Mouse (Mus musculus): ENCODE results near the gene Rgs14.

Rgs14 gene

GRCm38 (mm10) chr13:55404853-55405782, 35.6 kb downstream of the Rgs14 start:
- peak; percentile 81 for DNase-seq (ENCODE audit: extremely low spot score)

GRCm38 (mm10) chr13:55405783-55406390, 36.4 kb downstream of the Rgs14 start:
- DNase-seq (ENCODE audit: extremely low spot score): no peak

- no peak for DNase-seq (ENCODE audit: extremely low spot score)
Measured at GRCm38 (mm10) chr13:55407341-55407740, 37.8 kb downstream of the Rgs14 start.

- no peak for DNase-seq (ENCODE audit: extremely low spot score)
Measured at GRCm38 (mm10) chr13:55408546-55409120, 39.1 kb downstream of the Rgs14 start.

- no peak for DNase-seq (ENCODE audit: extremely low spot score)
Measured at GRCm38 (mm10) chr13:55411826-55412225, 42.3 kb downstream of the Rgs14 start.

GRCm38 (mm10) chr13:55412643-55413307, 43.2 kb downstream of the Rgs14 start:
- no peak for DNase-seq (ENCODE audit: extremely low spot score)

- DNase-seq (ENCODE audit: extremely low spot score): no peak
Measured at GRCm38 (mm10) chr13:55413333-55413732, 43.8 kb downstream of the Rgs14 start.

GRCm38 (mm10) chr13:55414743-55415380, 45.3 kb downstream of the Rgs14 start, which contains the start of gene Pfn3:
Pfn3 (minus strand) TSS chr13:55415232.
- peak; percentile 53 for DNase-seq (ENCODE audit: extremely low spot score)

- DNase-seq (ENCODE audit: extremely low spot score): peak; percentile 83
Measured at GRCm38 (mm10) chr13:55418004-55418403, 48.5 kb downstream of the Rgs14 start.

GRCm38 (mm10) chr13:55419142-55419541, 49.6 kb downstream of the Rgs14 start:
- DNase-seq (ENCODE audit: extremely low spot score): no peak

GRCm38 (mm10) chr13:55420018-55420932, 50.7 kb downstream of the Rgs14 start:
- DNase-seq (ENCODE audit: extremely low spot score): no peak

GRCm38 (mm10) chr13:55420933-55421800, 51.6 kb downstream of the Rgs14 start:
- DNase-seq (ENCODE audit: extremely low spot score): peak; percentile 64

- DNase-seq (ENCODE audit: extremely low spot score): no peak
Measured at GRCm38 (mm10) chr13:55426613-55427012, 57.1 kb downstream of the Rgs14 start, which contains the start of gene F12. F12 (minus strand) TSS chr13:55426793.

GRCm38 (mm10) chr13:55429226-55429888, 59.8 kb downstream of the Rgs14 start:
- no peak for DNase-seq (ENCODE audit: extremely low spot score)

- no peak for DNase-seq (ENCODE audit: extremely low spot score)
Measured at GRCm38 (mm10) chr13:55430566-55430965, 61.0 kb downstream of the Rgs14 start.

- DNase-seq (ENCODE audit: extremely low spot score): no peak
Measured at GRCm38 (mm10) chr13:55431889-55432685, 62.6 kb downstream of the Rgs14 start.

Data from embryo, embryonic 9.5 days (tissue).